Mouse (Mus musculus): Measurements from ENCODE around the gene Cstf2.

The Cstf2 gene

DNA sequence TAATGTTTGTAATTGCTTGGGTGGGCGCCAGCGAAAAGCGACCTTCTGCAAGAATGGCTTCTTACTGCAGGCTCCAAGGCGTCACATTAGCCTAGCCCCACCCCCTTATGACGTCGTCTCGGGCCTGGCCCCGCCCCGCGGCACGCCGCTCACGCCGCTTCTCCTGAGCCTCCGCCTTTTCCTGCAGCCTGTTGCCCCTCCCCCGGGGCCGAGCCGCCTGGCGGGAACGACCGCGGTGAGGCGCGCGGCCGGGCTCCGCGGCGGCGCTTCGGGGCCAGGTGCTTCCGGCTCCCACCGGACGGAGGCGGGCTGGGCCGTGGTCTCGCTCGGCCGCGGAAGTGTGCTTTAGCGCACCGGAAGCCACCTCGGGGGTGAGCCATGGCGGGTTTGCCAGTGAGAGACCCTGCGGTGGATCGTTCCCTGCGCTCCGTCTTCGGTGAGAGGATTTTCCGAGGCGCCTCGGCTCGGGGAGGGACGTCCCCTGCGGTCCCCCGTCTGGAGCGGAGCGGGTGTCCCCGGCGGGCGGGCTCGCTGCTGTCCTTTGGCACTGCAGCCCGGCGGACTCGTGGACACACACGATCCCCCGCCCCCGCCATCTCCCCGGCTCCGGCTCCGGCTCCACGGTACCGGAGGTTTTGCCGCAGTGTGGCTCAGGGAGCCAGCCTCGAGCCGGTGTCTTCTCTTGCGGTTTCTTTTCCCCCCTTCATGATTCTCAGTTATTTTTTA, at the start of gene Cstf2:
Gene Cstf2, plus strand, starts transcription at position 201 of the 726 bp plus-strand sequence.
- peak; percentile 91 to 94 for DNase-seq (ENCODE audit: low spot score in 2 of 2)

- DNase-seq (ENCODE audit: low spot score in 2 of 2): peak; percentile 6 to 73
Measured at GRCm38 (mm10) chrX:134019005-134019404, 40.0 kb upstream of the Cstf2 start.

GRCm38 (mm10) chrX:134020664-134021063, 38.3 kb upstream of the Cstf2 start:
- DNase-seq (ENCODE audit: low spot score in 2 of 2): no peak

GRCm38 (mm10) chrX:134048994-134049393, 10.0 kb upstream of the Cstf2 start:
- DNase-seq (ENCODE audit: low spot score in 2 of 2): no peak

- DNase-seq (ENCODE audit: low spot score in 2 of 2): no peak
Measured at GRCm38 (mm10) chrX:134056897-134057296, 2.1 kb upstream of the Cstf2 start.

DNA sequence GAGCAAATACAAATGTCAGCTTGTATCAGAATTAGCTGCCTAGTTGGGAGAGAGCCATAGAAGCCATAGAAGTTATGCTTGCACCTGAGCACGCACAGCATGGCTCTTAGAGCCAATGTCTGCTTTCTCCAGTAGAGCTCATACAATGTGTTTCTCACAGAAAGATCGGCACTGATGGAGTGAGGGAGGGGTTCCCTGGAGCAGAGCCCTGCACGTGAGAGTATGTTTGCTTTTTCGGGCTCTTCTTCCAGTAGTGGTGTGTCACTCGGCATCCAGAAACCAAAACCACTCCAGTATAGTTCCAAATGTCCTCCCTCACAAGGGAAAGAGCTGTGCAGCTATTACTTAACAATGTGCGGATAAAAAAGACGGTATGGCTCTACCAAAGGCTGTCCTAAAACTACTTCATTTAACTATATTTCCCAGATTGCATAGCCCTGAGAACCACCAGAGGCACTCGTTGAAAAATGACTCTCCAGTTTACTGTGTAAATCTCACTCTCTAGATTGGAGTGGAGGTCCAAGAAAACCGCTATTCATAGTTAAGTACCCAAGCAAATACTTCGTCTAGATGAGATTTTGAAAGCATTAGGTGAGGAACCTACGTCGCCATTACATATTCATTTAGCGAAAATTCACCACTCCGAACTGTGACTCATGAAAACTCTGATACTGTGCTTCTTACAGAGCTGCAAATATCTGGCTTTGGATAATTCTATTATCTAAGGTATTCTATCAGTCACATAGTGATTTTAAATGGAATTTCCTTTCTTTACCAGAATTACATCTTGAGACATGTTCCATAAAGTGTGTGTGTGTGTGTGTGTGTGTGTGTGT, 729 bp upstream of the Cstf2 start:
- DNase-seq (ENCODE audit: low spot score in 2 of 2): peak in 1 of 2 experiments; percentile 4

- DNase-seq (ENCODE audit: low spot score in 2 of 2): no peak
Measured at GRCm38 (mm10) chrX:134059764-134060163, 777 bp downstream of the Cstf2 start.

- DNase-seq (ENCODE audit: low spot score in 2 of 2): no peak
Measured at GRCm38 (mm10) chrX:134085453-134085852, 26.5 kb downstream of the Cstf2 start.

DNA sequence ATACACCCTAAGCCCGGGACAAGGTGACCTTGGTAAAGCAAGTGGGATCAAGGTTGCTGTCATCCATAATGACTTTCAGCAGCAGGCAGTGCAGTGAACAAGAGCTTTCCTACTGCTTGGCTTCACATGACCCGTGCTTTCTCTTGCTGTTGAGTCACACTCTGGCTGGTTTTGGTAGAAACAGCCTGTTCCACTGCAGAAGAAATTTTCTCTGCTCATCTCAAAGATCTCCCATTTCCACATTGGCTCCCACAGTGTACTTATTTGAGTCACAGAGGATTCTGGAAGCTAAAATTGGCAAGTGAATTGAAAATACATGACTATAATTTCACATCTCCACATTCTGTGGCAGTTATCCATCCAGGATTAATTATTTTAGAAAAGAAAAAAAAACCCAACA, 43.7 kb downstream of the Cstf2 start:
- peak; percentile 11 to 15 for DNase-seq (ENCODE audit: low spot score in 2 of 2)

- DNase-seq (ENCODE audit: low spot score in 2 of 2): no peak
Measured at GRCm38 (mm10) chrX:134111767-134112166, 52.8 kb downstream of the Cstf2 start.

GRCm38 (mm10) chrX:134116417-134116816, 57.4 kb downstream of the Cstf2 start:
- DNase-seq (ENCODE audit: low spot score in 2 of 2): no peak

DNA sequence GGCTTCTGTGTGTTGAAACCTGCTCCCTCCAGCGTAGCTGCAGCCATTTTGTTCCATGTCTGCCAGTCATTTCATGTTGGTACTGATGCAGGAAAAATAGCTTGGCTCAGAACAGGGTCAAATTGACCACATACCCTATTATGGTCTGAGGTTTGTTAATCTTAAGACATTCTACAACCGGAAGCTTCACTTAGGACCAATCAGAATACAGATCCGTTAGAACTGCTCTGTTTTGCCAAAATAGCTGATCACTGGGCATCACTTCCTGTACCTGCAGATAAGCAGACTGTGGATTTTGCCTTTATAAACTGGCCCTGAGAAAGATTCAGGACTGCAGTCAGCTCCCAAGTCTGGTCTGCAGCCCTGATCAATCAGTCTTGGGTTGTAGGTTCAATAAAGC, 69.6 kb downstream of the Cstf2 start:
- DNase-seq (ENCODE audit: low spot score in 2 of 2): no peak

DNA sequence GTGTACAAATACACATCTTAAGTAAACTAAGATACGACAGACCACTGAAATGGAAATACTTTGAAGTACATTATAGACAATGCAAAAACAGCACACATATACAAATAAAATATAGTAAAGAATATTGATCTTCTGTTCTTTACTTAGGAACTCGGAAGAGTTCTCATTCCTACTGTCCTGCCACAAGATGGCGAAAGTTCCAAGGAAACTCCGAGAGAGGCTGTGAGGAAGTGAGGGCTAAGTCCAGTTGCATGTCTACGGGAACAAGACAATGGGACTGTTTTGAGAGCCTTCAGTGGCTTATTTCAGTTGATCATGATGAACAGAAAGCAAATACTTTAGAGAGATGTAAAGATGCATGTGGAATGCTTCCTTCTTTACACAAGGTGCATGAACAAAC, 73.3 kb downstream of the Cstf2 start:
- DNase-seq (ENCODE audit: low spot score in 2 of 2): no peak

- DNase-seq (ENCODE audit: low spot score in 2 of 2): no peak
Measured at GRCm38 (mm10) chrX:134133821-134134220, 74.8 kb downstream of the Cstf2 start.

All from left cerebral cortex, adult 9 months (tissue).